Mouse (Mus musculus) bone marrow macrophage, adult 2 months (primary cell): ENCODE results near the gene AA986860. TPM values are rescaled to one million over a fixed set of nuclear protein-coding genes. Genes with fewer than 3 reads are reported as not detected.

Source experiments
- H3K27ac ChIP-seq: 2 replicates; pipeline ENCODE4 v1.5.1; 2012; ENCODE audit warnings: low read depth, low read length; ENCODE audit not compliant: insufficient read depth
- H3K4me1 ChIP-seq: 2 replicates; pipeline ENCODE4 v1.6.1; 2012; ENCODE audit warnings: low read length; ENCODE audit not compliant: control insufficient read depth, insufficient read depth
- H3K4me3 ChIP-seq: 2 replicates; pipeline ENCODE4 v1.5.1; 2012; ENCODE audit warnings: mild to moderate bottlenecking, low read length, moderate library complexity; ENCODE audit not compliant: insufficient read depth
- CTCF ChIP-seq: IDR thresholded peaks from 2 replicates; pipeline ENCODE4 v1.5.1; 2012; ENCODE audit warnings: low read depth, mild to moderate bottlenecking, low read length, moderate library complexity
- POLR2A ChIP-seq: IDR thresholded peaks from 2 replicates; pipeline ENCODE4 v1.6.1; 2012; ENCODE audit warnings: mild to moderate bottlenecking, low read depth, low read length, borderline replicate concordance
- polyA plus RNA-seq: library from polyadenylated mRNA; stranded (reverse); fragments of >200 nt; gene quantifications from 2 replicates; pipeline ENCODE4 v1.2.4, GENCODE M21; 2012; ENCODE audit not compliant: missing spikeins, insufficient read depth, insufficient read length

Gene AA986860
- polyA plus RNA-seq, 1 experiment = 0.66 TPM

GRCm38 (mm10) chr1:130744217-130744616 is 12.4 kb downstream of the AA986860 start:
- Histone ChIP-seq H3K4me1 (no peaks in the 10 kb centered on the region; the same call in 1 of the 2 replicates), H3K4me3 (no peak overlapping the region), H3K27ac (no peak overlapping the region)
- TF ChIP-seq CTCF (no peak), POLR2A (no peak)

- no peaks in the 10 kb centered on the region; the same call in 1 of the 2 replicates for H3K4me1 ChIP-seq
- no peak for TF ChIP-seq POLR2A
- no peak overlapping the region for H3K4me3 ChIP-seq
- no peak overlapping the region for H3K27ac ChIP-seq
Measured at GRCm38 (mm10) chr1:130744961-130745360, 13.2 kb downstream of the AA986860 start.

- H3K4me3 ChIP-seq = no peak overlapping the region
Measured at GRCm38 (mm10) chr1:130745591-130745990, 13.8 kb downstream of the AA986860 start.

GRCm38 (mm10) chr1:130746819-130747218 is 15.0 kb downstream of the AA986860 start:
- no peaks in the 10 kb centered on the region for H3K4me1 ChIP-seq
- no peak for TF ChIP-seq CTCF
- no peak overlapping the region for H3K27ac ChIP-seq
- H3K4me3 ChIP-seq = no peak overlapping the region

More at GRCm38 (mm10) chr1:130745591-130745990, 13.8 kb downstream of the AA986860 start:
- no peak overlapping the region for H3K27ac ChIP-seq
- TF ChIP-seq POLR2A = no peak
- TF ChIP-seq CTCF = no peak
- H3K4me1 ChIP-seq = no peaks in the 10 kb centered on the region; the same call in 1 of the 2 replicates

- Histone ChIP-seq H3K4me3 (no peak overlapping the region), H3K27ac (no peak overlapping the region), H3K4me1 (no peaks in the 10 kb centered on the region)
- TF ChIP-seq CTCF (no peak), POLR2A (no peak)
Measured at GRCm38 (mm10) chr1:130759689-130760088, 27.9 kb downstream of the AA986860 start.

GRCm38 (mm10) chr1:130761597-130761996 is 29.8 kb downstream of the AA986860 start:
- Histone ChIP-seq H3K4me3 (no peak overlapping the region), H3K4me1 (no peaks in the 10 kb centered on the region), H3K27ac (no peak overlapping the region)
- TF ChIP-seq CTCF (no peak), POLR2A (no peak)

- Histone ChIP-seq H3K4me1 (no peaks in the 10 kb centered on the region), H3K27ac (no peak overlapping the region), H3K4me3 (no peak overlapping the region)
- TF ChIP-seq POLR2A (no peak), CTCF (no peak)
Measured at GRCm38 (mm10) chr1:130762045-130762760, 30.4 kb downstream of the AA986860 start.

- Histone ChIP-seq H3K4me1 (no peaks in the 10 kb centered on the region), H3K4me3 (no peak overlapping the region), H3K27ac (no peak overlapping the region)
- no peak for TF ChIP-seq POLR2A
- TF ChIP-seq CTCF = no peak
Measured at GRCm38 (mm10) chr1:130764027-130764461, 32.3 kb downstream of the AA986860 start.

GRCm38 (mm10) chr1:130767066-130767465 is 35.3 kb downstream of the AA986860 start:
- H3K27ac ChIP-seq = no peak overlapping the region
- no peak for TF ChIP-seq CTCF
- TF ChIP-seq POLR2A = no peak

GRCm38 (mm10) chr1:130769925-130770324 is 38.1 kb downstream of the AA986860 start:
- Histone ChIP-seq H3K27ac (no peak overlapping the region), H3K4me1 (no peaks in the 10 kb centered on the region), H3K4me3 (no peak overlapping the region)
- TF ChIP-seq CTCF (no peak), POLR2A (no peak)

More at GRCm38 (mm10) chr1:130767066-130767465, 35.3 kb downstream of the AA986860 start:
- Histone ChIP-seq H3K4me1 (no peaks in the 10 kb centered on the region), H3K4me3 (no peak overlapping the region)

GRCm38 (mm10) chr1:130770487-130770886 is 38.7 kb downstream of the AA986860 start:
- TF ChIP-seq POLR2A (no peak), CTCF (no peak)
- Histone ChIP-seq H3K27ac (no peak overlapping the region), H3K4me3 (no peak overlapping the region), H3K4me1 (no peaks in the 10 kb centered on the region)
